Mouse (Mus musculus) activated CD4-positive, CD25-positive, alpha-beta regulatory T cell, adult 4 months (primary cell): ENCODE results near the gene Pak3. TPM values are rescaled to one million over a fixed set of nuclear protein-coding genes. Genes with fewer than 3 reads are reported as not detected.
"Not testable (repeated sequence)": the region's sequence is repeated elsewhere in the genome, so short reads cannot be mapped to it uniquely, and the experiment has no call there.

ENCODE experiments used
- ATAC-seq: one replicate; pipeline ENCODE4 v1.8.0; 2017
- polyA plus RNA-seq, 2 experiments: library from polyadenylated mRNA; unstranded; fragments of 100-300 nt; shearing (Covaris generic); gene quantifications; one replicate each; pipeline ENCODE4 v1.2.1; 2017

Gene Pak3
- polyA plus RNA-seq: not detected

DNA sequence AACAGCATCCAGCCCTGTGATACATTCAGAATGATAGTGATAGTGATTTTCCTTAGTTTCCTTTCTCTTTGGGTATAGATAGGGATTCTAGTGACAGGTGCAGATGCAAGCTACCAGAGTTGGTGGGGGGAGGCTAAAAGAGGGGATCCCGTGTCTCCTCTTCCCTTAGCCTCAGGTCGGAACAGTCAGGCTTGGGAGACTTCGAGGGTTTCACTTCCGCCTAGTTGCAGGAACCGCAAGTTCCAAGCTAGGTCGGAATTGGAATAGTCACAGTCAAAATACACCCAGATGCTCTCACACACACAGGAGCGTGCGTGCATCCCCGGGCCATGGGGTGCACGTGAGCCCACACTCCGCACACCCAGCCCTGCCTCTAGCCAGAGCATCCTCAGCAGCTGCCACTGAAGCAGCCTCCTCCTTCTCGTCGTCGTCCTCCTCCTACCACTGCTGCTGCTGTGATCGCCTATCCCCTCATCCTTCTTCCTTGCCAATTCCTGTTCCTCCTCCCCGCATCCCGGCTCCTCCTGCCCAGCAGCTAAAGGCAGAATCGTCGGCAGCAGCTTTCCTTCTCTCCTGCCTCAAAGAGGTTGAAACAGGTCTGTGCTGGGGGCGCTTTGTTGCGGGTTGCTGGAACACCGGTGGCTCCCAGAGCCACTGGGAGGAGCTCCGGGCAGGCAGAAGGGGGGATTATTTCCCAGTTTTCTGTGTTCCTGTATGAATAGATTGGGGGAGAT is at the start of gene Pak3:
TSS of gene Pak3 (plus strand) at position 424 of the 734 bp plus-strand sequence.
- no peak for ATAC-seq

DNA sequence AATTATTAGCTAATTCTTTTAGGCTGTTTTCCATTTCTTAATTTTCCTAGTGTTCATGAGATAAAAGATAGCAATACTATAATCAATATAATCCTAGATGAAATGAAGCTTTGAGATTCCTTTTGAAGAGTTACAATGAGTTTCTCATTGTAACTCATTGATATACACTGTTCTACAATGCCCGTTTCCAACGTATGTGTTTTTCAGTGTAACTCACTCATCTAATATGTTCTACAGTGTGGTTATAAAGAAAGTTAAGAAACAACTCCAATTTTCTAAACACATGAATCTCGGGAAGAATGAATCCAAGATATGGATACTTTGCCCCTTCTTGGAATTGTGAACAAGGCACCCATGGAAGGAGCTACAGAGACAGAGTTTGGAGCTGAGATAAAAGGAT is 35.5 kb upstream of the Pak3 start:
- peak; percentile 100 for ATAC-seq

DNA sequence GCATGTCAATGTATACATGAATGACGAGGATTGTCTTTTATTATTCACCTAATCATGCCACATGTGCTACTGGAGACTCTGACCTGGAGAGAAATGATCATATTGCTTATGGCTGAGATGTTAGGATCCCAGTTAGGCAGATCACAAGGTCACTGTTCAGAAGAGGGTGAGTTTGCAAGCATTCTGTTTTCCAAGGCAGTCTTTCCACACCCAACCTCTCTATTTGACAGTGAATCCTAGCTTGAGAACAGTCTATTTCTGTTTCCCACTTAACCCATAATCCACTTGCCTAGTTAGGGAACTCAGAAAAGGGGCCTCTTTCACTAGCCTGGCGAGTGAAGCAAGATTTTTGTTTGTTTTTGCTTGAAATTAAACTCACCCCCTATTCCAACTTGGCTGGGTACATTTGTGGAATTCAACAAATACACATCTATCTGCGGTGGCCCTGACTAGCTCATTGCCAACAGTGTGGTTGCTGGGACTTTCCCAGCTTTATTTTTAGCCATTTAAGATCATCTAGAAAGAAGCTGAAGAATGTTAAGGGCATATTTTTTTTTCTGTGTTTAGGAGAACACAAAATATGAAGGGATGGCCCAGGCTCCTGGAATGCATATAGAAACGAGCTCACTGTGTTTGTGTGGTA is 17.2 kb upstream of the Pak3 start:
- no peak for ATAC-seq

DNA sequence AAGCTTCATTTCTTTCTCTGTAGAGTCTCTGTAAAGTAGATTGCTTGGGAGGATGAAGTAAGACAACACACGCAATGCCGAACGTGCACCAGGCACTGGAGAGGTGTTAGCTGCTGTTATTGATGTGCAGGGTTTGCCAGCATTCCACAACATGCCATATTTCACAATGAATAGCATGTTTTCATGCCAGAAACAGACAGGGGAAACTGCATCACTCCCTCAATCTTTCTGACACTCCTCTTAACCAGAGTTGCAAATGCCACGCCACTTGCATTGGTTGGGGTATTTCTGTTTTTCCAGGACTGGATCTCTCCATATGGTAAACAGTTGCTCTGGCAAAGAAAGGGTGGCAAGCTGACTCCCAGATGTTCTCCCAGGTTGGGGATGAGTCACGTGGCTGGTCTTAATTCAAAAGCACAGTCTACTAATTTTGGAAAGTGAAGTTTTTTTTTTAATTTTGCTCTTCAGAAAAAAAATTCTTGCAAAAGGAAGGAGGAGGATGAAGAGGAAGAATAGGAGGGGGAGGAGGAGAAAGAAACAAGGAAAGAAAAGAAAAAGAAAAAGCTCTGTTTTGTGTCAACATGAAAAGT is 16.5 kb upstream of the Pak3 start:
- no peak for ATAC-seq

DNA sequence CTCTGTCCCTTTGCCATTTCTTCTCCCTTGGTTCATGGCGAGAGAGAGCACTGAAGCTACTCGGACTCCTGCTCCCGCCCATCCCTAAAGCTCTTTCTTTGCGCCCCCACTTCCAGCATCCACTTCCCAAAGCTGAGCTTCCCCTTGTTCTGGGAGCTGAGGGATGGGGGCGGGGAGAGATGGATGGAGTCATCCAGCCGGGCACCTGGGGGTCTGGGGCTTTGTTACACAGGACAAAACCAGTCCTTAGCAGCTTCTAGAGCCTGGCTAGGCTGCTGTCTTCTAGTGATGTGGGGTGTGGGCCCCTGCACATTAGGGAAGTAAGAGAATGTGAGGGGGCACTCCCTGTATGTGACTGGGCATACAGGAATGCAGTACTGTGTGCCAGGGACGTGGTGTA is 526 bp downstream of the Pak3 start:
- no peak for ATAC-seq

DNA sequence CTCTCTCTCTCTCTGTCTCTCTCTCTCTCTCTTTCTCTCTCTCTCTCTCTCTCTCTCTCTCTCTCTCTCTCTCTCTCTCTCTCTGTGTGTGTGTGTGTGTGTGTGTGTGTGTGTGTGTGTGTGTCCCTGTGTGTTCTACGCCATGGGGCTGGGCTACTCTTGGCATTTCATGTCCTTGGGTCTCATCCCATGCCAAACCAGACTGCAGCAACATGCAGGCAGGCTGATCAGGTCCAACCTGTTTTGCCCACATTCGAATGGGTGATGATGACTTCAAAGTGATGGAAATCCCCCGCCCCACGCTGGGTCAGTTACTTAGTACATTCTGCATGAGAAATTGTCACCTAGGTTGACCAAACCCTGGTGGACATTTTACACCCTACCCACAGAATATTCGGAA is 1.1 kb downstream of the Pak3 start:
- not testable (repeated sequence) for ATAC-seq

DNA sequence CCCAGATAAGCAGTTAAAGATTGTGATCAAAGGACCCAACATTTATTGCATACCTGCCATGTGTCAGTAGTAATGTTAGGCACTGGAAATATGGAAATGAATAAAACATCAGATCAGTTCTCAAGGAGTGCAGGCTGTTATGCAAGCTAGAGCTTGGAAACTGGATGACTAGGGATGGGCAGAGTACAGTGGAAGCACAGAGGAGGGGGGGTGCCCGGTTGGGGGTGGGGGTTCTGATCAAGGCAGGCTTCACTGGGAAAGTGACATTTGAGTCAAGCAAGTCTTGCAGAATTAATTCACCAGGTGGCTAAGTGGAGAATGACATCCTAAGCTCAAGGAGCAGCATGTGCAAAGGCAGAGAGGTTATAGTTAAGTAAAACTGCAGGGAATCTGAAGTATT is 1.8 kb downstream of the Pak3 start:
- ATAC-seq: no peak

DNA sequence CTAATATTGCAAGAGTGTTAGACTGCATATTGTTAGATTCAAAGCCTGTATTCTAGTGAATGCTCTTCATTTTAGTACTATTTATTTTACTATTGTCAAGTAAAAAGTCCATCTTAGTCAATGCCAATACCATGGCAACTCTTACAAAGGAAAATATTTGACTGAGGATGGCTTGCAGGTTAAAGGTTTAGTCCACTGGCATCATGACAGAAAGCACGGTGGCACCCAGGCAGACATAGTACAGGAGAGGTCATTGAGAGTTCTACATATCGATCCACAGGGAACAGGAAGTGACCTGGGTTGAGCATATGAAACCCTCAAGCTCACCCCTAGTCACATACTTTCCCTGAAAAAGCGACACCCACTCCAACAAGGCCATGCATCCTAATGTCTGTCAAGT is 13.9 kb downstream of the Pak3 start:
- no peak for ATAC-seq

DNA sequence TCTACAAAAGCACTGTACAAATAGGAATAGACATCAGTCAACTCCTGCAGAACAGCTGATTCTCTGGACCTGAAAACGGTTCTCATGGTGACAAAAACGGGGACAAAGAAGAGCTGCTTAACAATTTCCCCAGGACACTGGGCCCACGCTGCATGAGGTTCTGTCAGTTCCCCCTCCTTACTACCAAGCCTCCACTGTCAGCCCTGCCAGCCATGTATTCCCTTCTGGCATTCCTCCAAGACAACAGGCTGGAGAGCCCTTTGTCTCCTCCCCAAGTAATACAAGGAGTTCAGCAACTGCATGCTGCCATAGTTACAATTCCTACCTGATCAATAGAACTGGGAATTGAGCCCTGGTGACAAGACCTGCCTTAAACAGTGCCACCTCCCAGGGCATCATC is 15.2 kb downstream of the Pak3 start:
- ATAC-seq: no peak

DNA sequence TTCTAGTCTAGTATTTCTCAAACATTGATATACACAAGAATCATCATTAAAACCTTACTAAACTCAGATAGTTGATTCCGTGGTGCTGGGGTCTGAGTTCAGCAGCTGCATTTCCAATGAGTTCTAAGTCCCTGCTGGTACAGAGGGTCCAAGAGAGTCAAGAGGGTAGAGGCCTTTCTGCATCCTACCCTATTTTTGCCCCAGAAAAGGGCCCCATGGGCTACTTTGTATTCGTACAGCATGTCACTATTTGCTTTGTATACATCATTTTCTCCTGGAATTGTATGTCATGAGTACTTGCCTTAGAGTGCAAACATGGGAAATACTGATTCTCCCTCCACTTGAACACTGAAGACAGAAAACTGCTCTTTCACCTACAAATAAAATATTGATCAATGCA is 24.4 kb downstream of the Pak3 start:
- ATAC-seq: no peak

DNA sequence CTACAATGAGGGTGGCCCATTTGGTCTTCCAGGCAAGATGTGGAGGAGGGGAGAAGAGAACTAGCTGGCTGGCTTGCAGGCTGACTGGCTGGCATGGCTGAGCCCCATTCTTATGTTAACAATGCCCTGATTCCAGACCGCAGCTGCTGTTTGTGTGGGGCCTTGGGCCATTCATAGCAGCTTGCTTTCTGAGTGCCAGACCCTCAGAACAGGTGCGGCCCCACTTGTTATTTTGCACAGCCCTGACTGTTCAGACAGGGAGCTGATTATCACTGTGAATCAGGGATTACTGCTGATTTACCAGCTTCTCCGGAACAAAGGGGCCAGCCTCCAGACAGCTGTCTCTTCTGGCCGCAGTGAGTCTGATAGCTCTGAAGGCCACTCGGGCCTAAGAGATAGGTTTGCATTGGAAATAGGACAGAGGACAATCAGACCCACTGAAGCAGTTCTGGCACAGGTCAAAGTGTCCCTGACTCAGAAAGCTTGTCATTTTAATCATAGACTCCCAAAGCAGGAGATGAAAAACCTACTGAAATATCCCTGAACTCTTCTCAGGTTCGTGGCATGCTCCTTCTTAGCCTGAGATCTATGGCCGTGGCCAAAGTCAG is 24.9 kb downstream of the Pak3 start:
- ATAC-seq: no peak

DNA sequence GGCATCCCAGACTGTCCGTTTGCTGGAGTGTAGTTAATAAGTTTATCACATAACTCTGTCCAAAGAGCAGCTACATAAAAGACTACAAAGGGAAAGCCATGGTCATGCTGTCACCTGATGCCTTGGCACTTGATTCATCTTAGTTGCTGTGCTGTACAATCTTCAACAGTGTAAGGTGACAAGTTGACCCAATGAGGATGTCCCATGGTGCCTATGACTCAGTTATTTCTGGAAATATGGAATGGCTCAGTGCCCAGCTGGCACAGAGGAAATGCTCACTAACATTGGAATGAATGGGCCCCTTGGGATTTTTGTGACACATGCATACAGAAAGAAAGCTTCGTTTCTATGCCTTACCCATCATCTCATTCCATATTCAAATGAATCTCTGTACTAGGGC is 55.3 kb downstream of the Pak3 start:
- ATAC-seq: no peak

DNA sequence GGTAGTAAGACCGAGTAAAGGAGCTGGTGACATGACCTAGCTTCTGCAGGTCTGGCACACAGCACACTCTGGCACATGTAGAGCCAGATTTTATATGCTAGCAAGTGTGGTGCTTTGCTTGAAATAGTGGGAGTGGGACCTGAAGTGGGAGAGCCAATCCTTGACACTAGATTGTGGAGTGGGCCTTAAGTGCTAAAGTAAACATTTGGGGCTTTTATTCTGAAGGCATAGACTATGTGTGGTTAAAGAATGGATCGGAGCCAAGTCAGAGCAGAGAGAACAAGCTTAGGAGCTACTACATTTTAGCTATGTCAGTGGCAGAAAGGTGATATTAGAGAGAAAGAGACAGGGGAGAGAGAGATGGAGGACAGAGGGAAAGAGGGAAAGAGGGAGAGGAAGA is 61.5 kb downstream of the Pak3 start:
- ATAC-seq: no peak

DNA sequence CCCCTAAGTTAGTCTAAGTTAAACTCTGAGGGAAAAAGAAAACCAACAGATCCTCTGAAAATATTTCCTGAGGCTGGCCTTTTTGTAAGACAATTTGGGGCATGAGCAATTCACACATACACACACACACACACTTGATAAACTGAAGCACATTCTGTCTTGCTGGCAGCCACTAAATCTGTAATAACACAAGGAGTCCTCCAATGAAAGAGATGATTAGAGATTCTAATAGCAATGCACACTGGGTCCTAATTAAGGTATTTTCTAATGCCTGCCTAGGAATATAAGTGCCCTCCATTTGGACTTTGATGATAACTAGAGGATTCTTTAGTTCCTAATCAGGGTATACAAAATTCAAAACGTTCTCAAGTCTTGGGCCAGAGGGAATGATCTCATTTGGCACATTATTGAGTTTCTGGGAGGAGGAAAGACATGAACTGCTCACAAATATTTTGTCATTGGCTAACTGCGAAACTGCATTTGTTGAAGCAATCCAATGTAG is 62.1 kb downstream of the Pak3 start:
- no peak for ATAC-seq

DNA sequence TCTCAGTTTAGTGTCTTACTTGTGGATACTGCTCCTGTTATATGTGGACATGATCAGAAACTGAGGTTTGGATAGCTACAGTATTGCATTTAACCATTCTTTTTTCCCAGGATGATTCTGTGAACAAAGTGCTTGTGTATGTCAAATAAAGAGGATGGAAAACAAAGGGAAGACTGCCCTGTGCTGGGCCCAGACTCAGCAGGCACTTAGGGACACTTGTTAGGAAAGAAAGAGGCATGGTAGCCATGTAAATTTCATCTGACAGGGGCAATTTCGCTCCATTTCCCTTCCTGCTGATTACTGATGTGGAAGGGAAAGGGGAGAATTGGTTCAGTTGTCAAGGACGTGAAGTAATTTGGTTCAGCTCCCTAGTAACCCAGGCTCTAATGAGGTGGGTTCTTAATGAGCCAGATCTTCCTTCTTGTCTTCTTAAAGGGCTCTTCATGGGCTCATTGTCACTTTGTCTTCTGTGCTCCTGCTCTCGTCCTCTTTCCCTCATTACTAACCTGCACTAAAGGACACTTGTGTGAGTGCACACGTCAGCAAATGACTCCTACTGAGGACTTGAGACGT is 88.6 kb downstream of the Pak3 start:
- no peak for ATAC-seq

DNA sequence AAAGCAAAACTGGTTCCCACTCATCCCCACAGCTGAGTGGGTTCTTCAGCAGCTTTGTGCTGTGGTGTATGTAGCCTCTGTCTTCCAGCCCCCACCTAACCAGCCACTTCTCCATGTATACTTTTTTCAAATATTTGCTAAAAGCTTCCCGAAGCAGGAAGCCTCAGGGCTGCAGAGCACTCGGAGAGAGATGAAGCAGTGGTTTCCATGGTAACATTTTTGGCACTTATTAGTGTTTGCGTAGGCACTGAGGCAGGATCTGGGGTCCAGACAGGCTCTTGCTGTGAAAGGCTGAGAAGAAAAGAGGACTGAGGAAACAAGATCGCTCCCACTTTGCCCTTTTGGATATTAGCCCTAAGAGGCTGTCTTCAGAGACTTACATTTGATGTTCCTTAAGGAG is 100.3 kb downstream of the Pak3 start:
- no peak for ATAC-seq

DNA sequence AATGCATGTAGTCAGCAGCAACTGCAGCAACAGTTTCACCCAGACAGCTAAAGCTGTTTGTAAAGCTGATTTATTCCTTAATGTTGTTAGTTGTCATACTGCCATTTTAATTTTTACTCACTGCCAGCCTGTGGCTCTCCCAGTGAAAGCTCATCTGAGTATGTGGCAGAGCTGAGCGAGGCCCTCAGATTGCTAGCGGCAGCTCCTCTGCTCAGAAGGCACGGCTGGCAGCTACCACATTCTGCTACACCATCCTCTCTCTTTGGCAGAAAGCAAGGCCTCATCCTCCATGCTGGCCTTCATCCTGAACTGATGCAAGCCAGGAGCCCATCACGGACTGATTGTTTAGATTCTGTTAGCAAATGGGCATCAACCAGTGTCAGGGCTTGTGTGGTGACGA is 109.4 kb downstream of the Pak3 start:
- no peak for ATAC-seq

DNA sequence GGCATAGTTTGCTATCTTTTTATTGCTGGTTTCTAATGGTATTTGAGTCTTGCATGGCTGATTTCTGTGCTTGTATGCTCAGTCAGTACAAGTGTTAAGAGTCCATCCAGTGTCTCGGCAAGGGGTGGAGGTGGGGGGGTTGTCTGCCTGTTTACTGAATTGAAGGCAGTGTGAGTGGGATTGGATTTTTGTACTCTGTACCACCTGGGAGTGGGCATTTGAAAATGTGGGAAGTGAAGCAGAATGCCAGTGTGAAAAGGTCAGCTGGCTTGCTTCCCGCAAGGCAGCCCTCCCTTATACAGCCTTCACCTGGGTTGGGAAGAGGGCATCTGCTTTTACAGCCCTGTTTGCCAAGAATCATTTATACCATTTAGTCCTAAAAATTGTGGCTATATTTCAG is 125.5 kb downstream of the Pak3 start:
- ATAC-seq: no peak

DNA sequence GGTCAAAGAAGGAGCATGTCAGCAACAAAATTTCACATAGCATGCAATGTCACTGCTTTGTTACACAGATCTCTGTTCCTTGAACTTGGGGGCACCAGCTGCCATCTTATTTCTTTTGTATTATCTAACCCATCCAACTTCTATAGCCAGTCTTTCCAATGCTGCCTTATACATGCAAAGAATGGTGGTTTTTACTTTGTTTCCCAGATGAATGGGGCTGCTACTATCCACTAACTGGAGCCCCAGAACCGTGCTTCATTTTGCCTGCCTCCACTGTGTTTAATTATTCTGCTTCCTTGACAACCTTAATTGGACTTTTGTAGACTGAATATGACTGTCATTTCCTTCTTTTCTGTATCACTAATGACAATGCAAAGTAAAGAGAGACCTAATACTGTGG is 126.4 kb downstream of the Pak3 start:
- ATAC-seq: no peak

DNA sequence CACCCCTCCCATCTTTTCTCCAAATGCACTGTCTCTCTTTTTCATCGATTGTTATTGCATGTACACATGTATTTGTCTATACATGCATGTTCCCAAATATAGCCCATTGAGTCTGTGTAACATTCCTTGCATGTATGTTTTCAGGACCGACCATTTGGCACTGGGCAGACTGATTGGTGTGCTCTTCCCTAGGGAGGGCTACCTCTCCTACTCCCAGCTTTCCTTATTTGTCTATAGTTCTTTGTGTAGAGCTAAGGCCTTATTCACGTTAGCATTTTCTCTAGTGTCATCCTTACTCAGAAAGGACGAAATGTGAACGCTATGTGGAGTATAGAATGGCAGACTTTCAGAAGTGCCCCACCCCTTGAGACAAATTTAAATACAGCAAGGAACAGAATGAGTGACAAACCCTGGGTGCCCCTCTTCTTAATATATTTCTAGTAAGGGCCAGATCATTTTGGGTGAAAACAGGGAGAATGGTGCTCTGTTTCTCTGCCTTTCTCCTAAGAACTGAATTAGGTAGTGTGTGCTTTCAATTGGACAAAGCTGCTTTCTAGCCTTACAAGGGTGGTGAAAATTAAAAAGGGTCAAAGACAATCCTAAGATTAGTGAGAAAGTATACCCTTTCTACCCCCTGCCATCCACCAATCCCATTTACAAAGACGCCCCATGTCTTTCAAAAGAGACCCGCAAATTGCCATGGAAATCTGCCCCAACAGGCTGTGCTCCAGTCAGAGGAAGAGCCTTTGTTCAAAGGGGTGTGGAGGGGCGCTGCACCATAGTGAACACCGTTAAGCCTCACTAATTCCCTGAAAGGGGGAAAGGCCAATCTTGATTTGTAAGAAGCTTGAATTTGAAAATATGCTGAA is 136.2 kb downstream of the Pak3 start:
- ATAC-seq: no peak

DNA sequence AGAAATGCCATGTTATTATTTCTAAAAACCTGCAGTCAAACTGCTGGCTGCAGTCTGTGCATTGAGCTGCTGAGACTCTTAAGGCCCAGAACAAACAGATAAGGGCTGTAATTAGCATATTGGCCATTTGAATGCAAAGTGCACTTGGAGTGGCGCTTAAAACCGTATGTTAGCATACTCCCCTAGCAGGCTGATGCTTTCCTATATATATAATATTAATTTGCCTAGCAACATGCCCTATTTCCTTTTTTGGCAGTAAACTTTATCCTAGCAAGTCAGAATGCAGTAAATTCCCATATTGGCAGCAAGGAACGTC is 136.7 kb downstream of the Pak3 start:
- ATAC-seq: no peak
